Mouse (Mus musculus) cerebral cortex, adult 2 months (tissue): Measurements from ENCODE around the gene Gm26938.

Experiments
- whole genome bisulfite sequencing: fragments of 180-500 bp; shearing (Covaris S2); methylation state at CpG from one replicate; pipeline ENCODE4 v1.1.7; 2018; 5-methylcytosine and 5-hydroxymethylcytosine counted together

Gene Gm26938

GRCm38 (mm10) chr5:139793338-139794089 lies 32.7 kb downstream of the Gm26938 start:
- WGBS = 49% methylated on average over 11 of the region's 11 CpGs

- 53% methylated on average over 3 of the region's 3 CpGs for WGBS
These were observed 33.3 kb downstream of the Gm26938 start for GRCm38 (mm10) chr5:139792966-139793337.

GRCm38 (mm10) chr5:139792159-139792775 lies 33.9 kb downstream of the Gm26938 start:
- 13% methylated on average over 11 of the region's 11 CpGs for WGBS

GRCm38 (mm10) chr5:139791227-139792158 lies 34.7 kb downstream of the Gm26938 start, which contains the start of gene Mafk:
Gene Mafk (plus strand): TSS chr5:139791513.
- under 1% methylated on average over 92 of the region's 92 CpGs for WGBS

GRCm38 (mm10) chr5:139789466-139789865 lies 36.7 kb downstream of the Gm26938 start:
- WGBS = 50% methylated on average over 4 of the region's 4 CpGs

- 79% methylated on average over 8 of the region's 8 CpGs for WGBS
These were observed 44.8 kb downstream of the Gm26938 start for GRCm38 (mm10) chr5:139781406-139781805.

GRCm38 (mm10) chr5:139776966-139777365 lies 49.2 kb downstream of the Gm26938 start:
- 74% methylated on average over 5 of the region's 5 CpGs for WGBS

- under 1% methylated on average over 55 of the region's 55 CpGs for WGBS
These were observed 50.8 kb downstream of the Gm26938 start, which contains the start of gene Ints1 for GRCm38 (mm10) chr5:139775216-139775926. Gene Ints1 (minus strand): TSS chr5:139775674.

- 86% methylated on average over 8 of the region's 8 CpGs for WGBS
These were observed 58.0 kb downstream of the Gm26938 start for GRCm38 (mm10) chr5:139768216-139768615.

- 73% methylated on average over 11 of the region's 11 CpGs for whole genome bisulfite sequencing
These were observed 61.9 kb downstream of the Gm26938 start for GRCm38 (mm10) chr5:139764296-139764695.

GRCm38 (mm10) chr5:139758096-139758495 lies 68.1 kb downstream of the Gm26938 start:
- 48% methylated on average over 16 of the region's 16 CpGs for WGBS
